In the genomic region with DNA sequence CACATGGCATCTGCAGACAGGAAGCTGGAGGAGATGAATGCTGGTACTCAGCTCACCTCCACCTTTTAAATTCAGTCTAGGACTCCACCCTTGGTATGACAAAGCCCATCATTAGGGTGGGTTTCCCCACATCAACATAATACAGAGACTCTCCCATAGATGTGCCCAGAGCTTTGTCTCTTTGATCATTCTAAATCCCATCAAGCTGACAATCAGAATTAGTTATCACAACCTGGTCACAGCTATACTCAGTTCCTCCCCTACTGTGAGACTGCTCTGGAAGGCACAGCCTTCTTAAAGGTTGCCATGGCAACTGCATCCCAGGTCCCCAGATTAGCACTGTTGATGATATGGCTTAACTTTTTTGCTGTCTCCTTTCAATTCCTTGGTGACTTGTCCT, we compare ENCODE assay signal across 25 mouse cellular contexts.
"Had no signal": no experiment of that assay in that cellular context is flagged by ENCODE, and none has a peak within 500 bp of the region (broad histone marks: within the 10 kb centered on the region; RNA-seq: fewer than 3 reads in every experiment).

No protein-coding gene starts in this region.

- H3K4me2 ChIP-seq: heart, embryonic 11.5 days; heart, embryonic 13.5 days; heart, embryonic 15.5 days; hindbrain, embryonic 13.5 days; hindbrain, embryonic 15.5 days; limb, embryonic 13.5 days; limb, embryonic 15.5 days; liver, embryonic 12.5 days had no signal

- H3K4me1 ChIP-seq: heart, embryonic 13.5 days; heart, embryonic 15.5 days; hindbrain, embryonic 13.5 days; hindbrain, embryonic 15.5 days; limb, embryonic 15.5 days had no signal

- H3K27ac ChIP-seq: heart, adult 2 months; heart, embryonic 13.5 days; heart, embryonic 15.5 days; hindbrain, embryonic 13.5 days; hindbrain, embryonic 15.5 days; hindbrain, postnatal 0 days; limb, embryonic 13.5 days; limb, embryonic 15.5 days; liver, embryonic 12.5 days; liver, embryonic 14.5 days had no signal

- H3K4me3 ChIP-seq: heart, adult 2 months; heart, embryonic 13.5 days; heart, embryonic 15.5 days; hindbrain, embryonic 13.5 days; hindbrain, embryonic 15.5 days; limb, embryonic 13.5 days; limb, embryonic 15.5 days; liver, embryonic 12.5 days had no signal

- DNase-seq: gastrocnemius, postnatal 14 days; gastrocnemius, postnatal 36 days; heart, adult 11 months; heart, adult 2 months; heart, postnatal 14 days; heart, postnatal 36 days; kidney, adult 11 months; kidney, adult 2 months; kidney, postnatal 10 days; kidney, postnatal 25 days; kidney, postnatal 4 days; layer of hippocampus, adult 9-11 months; layer of hippocampus, postnatal 36 days; left cerebral cortex, postnatal 4 days had no signal

- H3K9ac ChIP-seq: heart, embryonic 13.5 days; heart, embryonic 15.5 days; hindbrain, embryonic 13.5 days; hindbrain, embryonic 15.5 days; limb, embryonic 13.5 days; limb, embryonic 15.5 days; liver, embryonic 12.5 days; liver, embryonic 14.5 days had no signal

- H3K9me3 ChIP-seq: heart, embryonic 13.5 days; heart, embryonic 15.5 days; hindbrain, embryonic 13.5 days; hindbrain, embryonic 15.5 days; limb, embryonic 13.5 days; limb, embryonic 15.5 days; liver, embryonic 12.5 days had no signal

- H3K27me3 ChIP-seq: hindbrain, embryonic 13.5 days; hindbrain, embryonic 15.5 days; liver, embryonic 12.5 days had no signal

- ATAC-seq: hindbrain, postnatal 0 days; intestine, embryonic 16.5 days; liver, embryonic 12.5 days had no signal

- H3K36me3 ChIP-seq: heart, embryonic 13.5 days; heart, embryonic 15.5 days; hindbrain, embryonic 13.5 days; hindbrain, embryonic 15.5 days; limb, embryonic 13.5 days; limb, embryonic 15.5 days; liver, embryonic 12.5 days had no signal
